Mouse (Mus musculus): ENCODE data around the gene Neurod6.
"Not testable (repeated sequence)": the region's sequence is repeated elsewhere in the genome, so short reads cannot be mapped to it uniquely, and the experiment has no call there.

Neurod6 gene

DNA sequence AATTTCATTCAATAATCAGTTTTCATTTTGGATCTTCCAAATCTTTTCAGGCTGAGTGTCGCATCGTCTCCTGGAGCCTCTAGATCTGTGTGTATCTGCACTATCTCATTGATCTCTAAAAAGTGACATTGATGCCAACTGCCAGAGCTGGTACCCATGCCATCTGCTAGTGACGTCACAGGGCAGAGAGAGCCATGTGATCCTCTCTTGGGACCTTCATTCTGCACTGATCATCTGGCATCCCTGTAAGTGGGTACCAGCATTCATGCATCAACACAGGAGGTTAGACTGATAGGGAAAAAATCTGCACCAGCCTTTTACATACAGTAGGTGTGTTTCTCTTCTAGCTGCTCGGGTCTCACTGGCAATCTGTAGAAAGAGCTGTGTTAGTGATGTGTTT is at the start of gene Neurod6:
TSS of gene Neurod6 (minus strand) at position 290 of the 400 bp plus-strand sequence.
- DNase-seq (ENCODE audit: low read depth, low spot score) = no peak

DNA sequence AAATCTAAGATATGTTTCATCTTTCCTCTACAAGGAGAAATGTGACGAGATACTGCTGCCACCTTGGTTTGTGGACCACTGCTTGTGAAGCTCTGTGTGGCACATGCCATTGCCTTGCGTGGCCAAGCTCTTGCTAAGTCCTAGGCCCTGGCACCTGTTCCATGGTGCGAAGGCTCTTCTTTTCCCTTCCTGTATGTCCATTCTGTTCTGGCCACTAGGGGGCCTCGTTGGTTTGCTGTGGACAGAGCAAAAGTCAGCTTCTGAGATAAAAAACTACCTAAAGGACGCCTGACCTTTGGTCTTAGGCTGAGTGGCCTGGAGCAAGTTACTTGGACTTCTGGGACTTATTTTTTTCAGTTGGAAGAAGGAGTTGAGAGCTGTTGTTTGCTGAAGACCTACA is 36.1 kb upstream of the Neurod6 start:
- peak; percentile 5 for DNase-seq (ENCODE audit: low read depth, low spot score)

DNA sequence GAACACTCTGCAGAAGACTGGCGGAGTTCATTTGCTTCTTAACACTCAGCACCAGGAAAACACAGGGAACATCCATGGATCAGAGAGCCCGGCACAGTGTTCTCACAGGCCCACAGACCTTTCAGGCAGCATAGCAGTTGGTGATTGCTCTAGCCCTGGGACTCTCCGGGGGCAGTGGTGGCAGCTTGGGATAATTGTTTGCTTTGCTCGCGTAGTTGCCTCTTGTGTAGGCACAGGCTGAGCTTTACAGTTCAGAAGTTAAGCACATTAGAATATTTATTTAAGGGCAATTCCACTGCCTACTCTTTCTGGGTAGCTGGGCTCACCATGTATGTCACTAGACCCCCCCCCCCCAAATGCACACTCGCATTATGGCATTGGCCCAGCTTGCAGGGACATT is 34.4 kb upstream of the Neurod6 start:
- DNase-seq (ENCODE audit: low read depth, low spot score) = no peak

DNA sequence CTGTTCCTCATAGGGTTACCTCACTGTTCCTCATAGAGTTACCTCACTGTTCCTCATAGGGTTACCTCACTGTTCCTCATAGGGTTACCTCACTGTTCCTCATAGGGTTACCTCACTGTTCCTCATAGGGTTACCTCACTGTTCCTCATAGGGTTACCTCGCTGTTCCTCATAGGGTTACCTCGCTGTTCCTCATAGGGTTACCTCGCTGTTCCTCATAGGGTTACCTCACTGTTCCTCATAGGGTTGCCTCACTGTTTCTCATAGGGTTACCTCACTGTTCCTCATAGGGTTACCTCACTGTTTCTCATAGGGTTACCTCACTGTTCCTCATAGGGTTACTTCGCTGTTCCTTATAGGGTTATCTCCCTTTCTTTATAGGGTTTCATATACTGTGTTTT is 29.9 kb upstream of the Neurod6 start:
- not testable (repeated sequence) for DNase-seq (ENCODE audit: low read depth, low spot score)

DNA sequence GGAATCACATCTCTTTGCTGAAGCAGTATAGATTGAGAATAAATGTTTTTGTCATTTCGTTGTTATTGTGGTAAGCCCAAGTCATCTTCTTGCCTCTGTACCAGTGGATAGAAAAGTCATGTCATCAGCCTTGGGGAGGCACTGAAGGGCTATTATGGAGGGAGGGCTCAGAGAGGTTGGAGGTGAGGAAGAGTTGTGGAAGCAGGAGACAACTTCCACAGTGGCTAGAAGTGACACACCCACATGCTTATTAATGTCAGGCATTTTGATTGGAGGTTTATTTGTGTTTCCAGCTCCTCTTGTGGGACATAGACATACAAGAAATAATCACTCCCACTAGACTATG is 23.7 kb upstream of the Neurod6 start:
- no peak for DNase-seq (ENCODE audit: low read depth, low spot score)

DNA sequence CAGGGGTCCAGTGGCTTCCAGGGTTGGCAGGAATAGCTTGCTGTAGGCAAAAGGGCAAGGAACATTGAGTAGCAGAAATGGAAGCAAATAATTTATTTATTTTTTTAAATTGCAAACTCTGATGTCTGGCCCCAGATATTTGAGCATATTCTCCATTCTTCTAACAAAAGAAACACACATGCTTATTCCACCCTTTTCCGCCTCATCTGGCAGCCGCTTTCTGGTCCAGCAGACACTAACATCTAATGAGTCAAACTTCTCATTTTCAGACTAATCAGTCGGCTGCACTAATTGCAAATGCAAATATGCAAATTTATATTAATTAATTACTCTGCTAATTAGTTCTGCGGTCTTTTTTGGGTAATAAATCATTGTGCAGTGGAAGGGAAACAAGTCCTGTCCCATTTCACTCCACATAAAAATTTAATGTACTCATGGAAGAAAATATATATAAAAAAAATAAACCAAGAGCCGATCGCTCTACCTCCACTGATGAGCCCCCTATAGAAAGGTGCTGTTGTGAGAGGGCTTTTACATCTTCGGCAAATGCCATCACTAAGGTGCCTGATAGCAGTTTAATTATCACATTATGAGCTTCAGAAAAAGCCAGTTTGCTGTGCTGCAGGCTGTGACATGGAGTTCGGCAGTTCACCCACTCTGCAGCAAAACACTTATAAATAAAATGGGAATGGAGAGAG is 23.1 kb upstream of the Neurod6 start:
- no peak for DNase-seq (ENCODE audit: low read depth, low spot score)

DNA sequence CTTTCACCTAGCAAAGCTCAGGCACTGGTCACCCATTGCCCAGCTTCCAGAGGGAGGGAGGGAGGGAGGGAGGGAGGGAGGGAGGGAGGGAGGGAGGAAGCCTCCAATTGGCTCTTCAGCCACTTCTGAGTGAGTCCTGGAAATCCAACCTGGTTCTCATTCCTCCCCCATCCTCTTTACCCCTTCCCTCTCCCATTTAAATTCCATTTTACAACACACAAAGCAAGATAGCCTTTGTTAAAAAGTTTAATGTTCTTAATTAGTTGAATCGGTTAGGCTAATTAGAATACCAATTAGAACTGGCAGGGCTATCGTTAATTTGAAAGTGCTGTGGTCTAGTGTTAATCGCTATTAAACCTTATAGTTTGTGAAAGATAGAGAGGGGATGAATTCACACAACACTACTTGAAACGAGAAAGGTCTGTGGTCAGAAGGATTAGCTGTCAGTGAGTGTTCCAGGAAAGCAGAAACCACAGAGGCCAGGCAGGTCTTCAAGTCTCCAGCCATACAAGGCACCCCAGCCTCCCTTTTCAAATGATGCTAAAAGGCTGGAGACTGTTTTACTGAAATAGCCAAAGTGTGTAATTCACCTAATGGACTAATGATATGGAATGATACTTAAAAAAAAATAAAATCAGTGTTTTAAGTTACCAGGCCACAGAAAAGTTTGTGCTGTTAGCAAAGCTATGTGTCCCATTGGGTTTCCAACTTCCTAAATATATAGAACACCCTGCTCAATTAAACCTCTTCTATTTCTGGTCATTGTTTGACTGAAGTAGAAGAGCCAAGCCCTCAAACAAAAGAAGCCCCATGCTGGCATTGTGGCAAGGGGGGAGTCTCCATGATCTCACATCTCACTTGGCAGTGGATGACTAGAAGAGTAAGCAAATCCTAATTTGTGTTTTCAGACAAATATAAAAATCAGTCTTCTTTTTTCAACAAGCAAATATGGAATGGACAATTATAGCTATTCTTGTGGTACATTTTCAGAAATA is 19.6 kb upstream of the Neurod6 start:
- no peak for DNase-seq (ENCODE audit: low read depth, low spot score)

DNA sequence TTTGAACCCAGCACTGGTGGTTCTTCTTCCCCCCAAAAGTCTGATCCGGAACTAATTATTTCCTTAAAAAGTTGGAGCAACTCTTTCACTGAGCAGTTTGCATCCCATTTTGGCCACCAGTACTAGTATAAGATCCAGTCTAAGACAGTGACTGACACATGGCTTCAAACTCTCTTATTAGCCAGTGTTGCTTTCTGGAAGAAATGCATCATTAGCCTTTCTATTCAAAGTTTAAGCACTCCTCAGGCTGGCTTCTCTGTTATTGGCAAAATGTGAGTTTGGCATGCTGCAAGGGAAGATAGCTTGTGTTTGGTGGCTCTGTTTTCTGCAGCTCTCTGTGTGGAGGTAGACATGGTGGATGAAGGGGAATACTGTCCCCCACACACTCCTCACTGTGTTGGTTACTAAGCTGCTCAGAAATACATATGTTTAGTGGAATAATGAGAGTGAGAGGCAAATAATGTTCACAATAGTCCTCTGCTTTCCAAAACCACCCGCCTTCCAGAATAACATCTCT is 9.0 kb upstream of the Neurod6 start:
- no peak for DNase-seq (ENCODE audit: low read depth, low spot score)

DNA sequence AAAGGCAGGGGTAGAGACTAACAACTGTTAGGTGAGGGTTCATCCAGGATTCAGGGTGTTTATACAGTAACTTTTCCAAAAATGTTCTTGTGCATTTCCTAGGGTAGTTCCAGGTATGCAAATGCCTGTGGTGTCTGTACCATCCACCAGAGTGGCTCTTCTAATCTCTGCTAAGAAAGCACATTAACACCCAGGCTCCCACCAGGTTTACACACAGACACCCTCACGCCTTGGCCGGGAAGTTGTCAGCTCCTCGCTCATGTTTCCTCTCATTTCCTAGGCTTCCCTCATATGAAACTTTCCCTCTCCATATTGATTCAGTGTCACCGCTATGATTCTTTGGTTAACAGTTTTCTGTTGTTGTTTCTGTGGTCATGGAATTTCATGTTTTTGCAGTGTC is 2.4 kb upstream of the Neurod6 start:
- DNase-seq (ENCODE audit: low read depth, low spot score) = no peak

DNA sequence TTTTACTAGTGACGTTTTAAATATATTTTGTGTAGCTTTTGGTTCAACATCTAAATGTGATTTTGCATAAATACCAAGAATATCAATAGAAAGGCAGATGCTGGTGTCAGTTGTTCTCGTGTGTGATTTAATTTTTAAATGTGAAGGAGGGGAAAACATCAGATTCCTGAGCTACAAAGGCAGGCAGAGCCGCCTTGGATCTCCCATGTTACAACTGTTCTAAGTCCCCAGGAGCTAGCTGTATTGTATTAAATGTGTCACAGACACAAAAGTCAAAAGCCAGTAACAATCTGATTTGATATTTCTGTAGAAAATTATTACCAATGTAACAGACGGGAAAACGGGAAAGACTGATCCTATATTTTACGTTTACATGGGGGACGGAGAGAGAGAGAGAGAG is 1.8 kb upstream of the Neurod6 start:
- DNase-seq (ENCODE audit: low read depth, low spot score) = no peak

DNA sequence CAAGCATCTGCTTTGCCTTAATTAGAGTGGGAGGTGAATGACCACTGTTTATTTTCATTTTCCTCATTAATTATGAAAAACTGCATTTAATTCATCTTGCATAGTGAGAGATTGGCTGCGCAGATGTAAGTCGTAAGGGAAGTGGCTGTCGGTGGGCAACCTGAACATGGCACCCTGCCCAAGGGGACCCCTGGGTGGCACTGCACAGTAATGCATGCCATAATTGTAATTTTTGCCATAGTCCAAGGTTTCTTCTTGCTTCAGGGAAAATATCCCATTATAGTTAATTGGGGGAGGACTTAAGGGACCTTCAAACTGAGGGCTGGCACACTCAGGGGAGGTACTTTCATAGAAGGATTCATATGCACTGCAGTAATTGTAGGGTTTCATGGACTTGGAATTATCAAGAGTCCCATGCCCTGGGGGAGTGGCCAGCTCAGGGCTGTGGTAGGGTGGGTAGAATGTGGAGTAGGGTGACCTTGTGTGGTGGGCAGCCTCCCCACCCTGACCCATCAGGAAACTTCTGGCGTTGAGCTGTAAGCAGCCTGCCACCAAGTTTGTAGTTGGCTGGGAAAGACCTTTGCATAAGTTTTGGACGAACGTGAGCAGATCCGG is 2.4 kb downstream of the Neurod6 start:
- DNase-seq (ENCODE audit: low read depth, low spot score) = no peak

DNA sequence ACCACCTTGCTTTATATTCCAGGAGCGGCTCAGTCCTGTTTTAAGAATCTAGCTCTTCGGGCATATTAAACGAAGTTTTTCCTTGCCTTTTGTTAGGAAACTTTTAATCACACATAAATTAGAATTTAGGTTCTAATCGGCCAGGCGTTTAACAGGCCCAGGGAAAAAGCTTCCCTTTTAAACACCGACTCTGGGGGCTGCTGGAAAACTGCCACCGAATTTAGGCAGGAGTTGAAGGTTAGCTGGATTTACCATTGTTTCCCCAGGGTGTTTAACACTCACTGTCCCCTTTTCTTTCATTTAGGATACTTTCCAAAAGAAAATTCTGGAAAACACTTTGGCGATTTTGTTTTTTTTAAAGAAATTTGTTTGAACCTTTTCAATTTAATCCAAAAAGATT is 3.7 kb downstream of the Neurod6 start:
- no peak for DNase-seq (ENCODE audit: low read depth, low spot score)

DNA sequence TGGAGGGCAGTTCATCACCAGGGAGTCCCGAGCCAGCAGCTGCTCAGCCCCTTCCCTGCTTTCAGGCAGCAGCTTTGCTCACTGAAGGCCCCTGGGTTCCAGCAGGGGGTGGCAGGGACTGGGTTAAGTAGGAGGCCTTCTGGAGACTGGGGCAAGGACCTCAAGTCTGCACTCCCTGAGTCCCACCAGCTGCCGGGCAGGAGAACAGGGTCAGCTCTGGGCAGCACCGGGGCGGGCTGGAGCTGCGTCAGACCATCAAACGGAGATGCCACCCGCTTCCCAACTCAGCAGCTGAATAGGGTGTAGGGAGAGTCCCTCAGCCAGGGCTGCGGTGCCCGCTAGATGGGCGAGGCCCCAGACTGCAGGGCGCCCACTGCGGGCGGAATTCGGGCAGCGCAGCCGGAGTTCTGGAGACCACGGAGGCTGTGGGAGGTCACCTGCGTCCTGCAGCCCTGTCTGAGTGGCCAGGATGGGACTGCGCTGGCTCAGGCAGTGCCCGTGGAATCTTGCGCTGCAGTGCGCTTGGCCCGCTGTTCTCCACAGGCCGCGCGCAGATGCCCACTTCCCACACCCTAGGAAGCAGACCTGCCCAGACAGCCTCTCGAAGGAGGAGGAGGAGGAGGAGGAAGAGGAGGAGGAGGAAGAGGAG is 4.3 kb downstream of the Neurod6 start:
- DNase-seq (ENCODE audit: low read depth, low spot score) = peak; percentile 9

DNA sequence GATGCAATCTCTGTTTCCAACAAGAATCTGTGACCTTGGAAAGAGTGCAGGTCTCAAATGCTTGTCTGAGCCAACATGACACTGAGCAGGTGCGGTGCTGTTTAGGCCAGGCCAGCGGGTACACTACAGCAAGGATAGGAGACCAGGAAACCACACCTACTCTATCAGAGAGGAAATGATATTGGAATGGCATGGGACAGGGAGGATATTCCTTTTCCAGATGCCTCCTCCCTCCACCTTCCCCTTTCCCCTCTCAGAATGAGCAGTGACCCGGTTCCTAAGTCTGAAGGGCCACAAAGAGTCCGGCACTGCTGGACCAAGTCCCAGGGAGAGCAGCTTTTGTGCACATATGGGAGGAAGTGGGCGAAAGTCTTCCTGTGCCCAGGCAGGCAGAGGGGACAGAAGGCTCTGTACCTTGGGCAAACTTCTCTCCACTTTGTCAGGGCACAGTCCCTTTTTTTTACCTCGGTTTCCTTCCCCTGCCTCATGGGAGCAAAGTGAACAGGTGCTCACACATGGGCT is 4.9 kb downstream of the Neurod6 start:
- no peak for DNase-seq (ENCODE audit: low read depth, low spot score)

DNA sequence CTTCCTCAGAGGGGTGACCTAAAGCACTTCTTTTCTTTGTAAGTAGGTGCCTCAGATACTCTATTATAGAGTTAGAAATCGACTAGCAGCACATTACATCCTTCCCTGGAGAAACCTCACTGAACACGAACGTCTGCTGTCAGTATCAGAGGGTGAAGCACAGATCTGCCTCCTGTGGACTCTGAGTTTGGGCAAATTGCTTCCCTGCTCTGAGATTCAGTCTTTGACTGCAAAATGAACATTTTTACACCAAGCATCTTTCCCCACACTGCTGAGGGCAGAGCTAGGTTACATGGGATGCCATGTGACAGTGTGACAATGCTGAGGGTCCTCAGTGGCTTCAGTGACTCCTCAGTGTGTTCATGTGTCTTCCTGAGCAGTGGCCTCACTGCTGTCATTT is 13.3 kb downstream of the Neurod6 start:
- no peak for DNase-seq (ENCODE audit: low read depth, low spot score)

DNA sequence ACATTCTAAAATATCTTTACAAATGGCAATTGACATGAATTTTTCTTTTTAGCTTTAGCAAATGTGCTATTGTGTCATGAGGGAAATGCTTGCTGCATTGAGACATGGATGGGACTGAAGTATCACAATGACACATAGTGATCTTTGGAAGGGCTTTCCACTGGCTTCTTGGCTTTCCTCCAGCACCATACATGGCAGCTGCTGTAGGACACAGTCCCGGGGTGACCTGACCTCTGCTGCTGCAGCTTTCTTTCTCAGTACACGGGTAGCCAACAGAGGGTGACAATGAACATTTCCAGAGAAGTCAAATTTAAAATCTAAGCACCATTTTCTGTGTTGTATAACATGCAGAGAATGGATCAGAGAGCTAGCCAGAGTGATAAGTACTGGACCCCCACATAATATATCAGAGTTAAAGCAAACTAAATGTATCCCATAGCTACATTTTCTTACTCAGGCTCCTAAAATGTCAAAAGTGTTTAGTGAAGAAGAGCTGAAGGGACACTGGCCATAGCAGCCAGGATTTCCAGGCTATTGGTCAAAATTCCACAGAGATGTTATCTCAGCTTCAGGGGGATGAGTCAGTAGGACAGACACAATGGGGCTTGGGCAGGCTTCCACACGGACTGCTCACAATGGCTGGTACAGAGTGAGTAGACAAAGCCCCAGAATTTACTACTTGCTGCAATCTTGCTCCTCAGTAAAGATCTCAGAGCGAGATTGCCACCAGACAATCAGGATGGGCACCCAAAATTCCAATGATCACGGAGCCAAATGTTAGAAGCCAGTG is 19.7 kb downstream of the Neurod6 start:
- no peak for DNase-seq (ENCODE audit: low read depth, low spot score)

DNA sequence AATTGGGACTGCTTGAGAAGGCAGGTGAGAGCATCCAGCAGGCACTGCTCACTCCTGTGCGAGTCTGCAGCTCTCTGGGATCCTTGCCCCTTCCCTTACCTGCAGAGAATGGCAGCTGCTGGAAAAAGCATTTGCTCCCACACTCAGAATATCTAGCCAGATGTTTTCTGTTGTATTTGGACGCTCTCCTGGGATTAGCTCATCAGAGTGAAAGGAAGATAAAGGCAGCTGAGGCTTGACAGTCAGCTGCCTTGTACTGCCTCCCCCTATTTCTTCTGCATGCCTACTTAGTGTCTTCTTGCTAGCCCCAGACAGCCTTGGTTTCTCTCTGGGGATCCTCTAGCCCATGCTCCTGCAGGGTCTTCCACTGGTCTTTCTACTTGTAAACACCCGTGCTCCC is 31.1 kb downstream of the Neurod6 start:
- no peak for DNase-seq (ENCODE audit: low read depth, low spot score)

DNA sequence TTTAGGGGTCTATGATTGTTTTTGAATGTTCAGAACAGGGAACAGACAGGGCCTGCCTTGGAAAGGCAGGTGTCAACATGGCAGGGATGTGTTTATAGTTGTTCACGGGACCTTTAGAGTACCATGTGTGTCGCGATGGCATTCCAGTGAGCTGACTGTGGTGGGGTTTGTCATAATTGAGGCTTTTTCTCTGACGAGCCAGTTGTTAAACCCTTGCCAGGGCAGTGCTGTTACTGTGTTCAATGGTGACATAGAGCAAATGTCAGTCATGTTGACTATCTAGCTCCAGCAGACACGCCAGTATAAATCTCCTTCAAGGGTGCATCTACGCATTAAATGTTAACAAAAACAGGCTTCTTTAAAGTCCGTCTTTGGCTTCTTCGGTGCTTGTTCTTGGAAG is 31.5 kb downstream of the Neurod6 start:
- DNase-seq (ENCODE audit: low read depth, low spot score) = no peak

DNA sequence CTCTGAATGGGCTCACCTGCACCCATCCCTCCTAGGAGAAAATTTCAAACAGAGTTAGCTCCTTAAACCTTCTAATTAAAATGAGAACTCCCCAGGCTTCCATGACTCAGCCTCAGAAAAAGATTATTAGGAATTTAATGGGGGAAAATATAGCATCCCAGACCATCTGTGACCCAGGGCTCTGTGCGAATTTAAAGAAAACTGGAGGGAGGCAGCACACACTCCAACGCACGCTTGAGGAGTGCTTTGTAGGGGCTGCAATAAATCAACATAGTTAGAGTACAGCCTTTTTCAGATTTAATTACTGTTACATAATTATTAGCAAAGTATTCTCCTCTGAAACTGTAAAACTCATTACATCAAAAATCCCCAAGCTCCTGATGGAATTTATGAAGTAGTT is 32.2 kb downstream of the Neurod6 start:
- no peak for DNase-seq (ENCODE audit: low read depth, low spot score)

DNA sequence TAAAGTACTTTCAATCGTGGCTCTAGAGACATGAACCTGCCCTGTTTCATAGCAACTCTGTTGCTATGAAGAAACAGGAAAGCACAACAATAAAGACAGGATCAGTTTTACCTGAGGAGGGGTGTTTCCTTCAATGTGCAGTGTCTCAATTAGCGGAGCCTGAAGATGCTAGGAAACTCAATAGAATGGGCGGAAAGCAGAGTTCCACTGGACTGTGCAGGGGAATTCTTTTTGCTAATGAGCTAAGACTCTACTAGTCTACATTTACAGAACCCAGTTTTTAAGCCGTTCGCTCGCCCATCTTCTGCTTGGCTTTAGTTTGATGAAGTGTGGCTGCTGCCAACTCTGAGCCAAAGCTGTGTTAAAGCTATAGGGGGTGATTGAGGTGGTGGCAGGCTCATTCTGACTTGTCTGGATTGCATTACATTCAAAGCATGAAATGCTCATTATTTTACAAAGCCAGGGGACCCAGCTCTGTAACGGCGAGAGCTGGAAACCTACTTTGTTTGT is 33.2 kb downstream of the Neurod6 start:
- no peak for DNase-seq (ENCODE audit: low read depth, low spot score)

All from retina, postnatal 7 days (tissue).